Mouse (Mus musculus): Measurements from ENCODE around the gene Erc1. TPM values are rescaled to one million over a fixed set of nuclear protein-coding genes. Genes with fewer than 3 reads are reported as not detected.

Gene Erc1
- polyA plus RNA-seq, 1 experiment: 3.0 TPM

- Histone ChIP-seq H3K4me1 (ENCODE audit: control insufficient read depth, insufficient read depth, insufficient read length) (no peaks in the 10 kb centered on the region), H3K27ac (ENCODE audit: insufficient read depth, low read length) (no peak overlapping the region), H3K36me3 (ENCODE audit: control insufficient read depth, insufficient read depth, low read length) (no peaks in the 10 kb centered on the region), H3K27me3 (ENCODE audit: control insufficient read depth, insufficient read depth, low read length) (no peaks in the 10 kb centered on the region), H3K4me3 (ENCODE audit: extremely low read depth, insufficient read depth, insufficient read length) (no peak overlapping the region)
- TF ChIP-seq CTCF (IDR thresholded peaks at IDR 0.05; ENCODE audit: extremely low read depth, insufficient read depth, insufficient read length, insufficient replicate concordance) (no peak), POLR2A (IDR thresholded peaks at IDR 0.05; ENCODE audit: low read depth, low read length) (no peak)
- WGBS: 34% methylated on average over 3 of the region's 3 CpGs
- no peak for DNase-seq (ENCODE audit: low read depth in 1 of 2, low spot score in 2 of 2)
These were observed 217.3 kb downstream of the Erc1 start for GRCm38 (mm10) chr6:119630622-119631021.

- no peaks in the 10 kb centered on the region for H3K4me1 ChIP-seq (ENCODE audit: control insufficient read depth, insufficient read depth, insufficient read length)
- no peak for DNase-seq (ENCODE audit: low read depth in 1 of 2, low spot score in 2 of 2)
- no peaks in the 10 kb centered on the region for H3K27me3 ChIP-seq (ENCODE audit: control insufficient read depth, insufficient read depth, low read length)
- H3K4me3 ChIP-seq (ENCODE audit: extremely low read depth, insufficient read depth, insufficient read length): no peak overlapping the region
- TF ChIP-seq POLR2A (IDR thresholded peaks at IDR 0.05; ENCODE audit: low read depth, low read length) (no peak), CTCF (IDR thresholded peaks at IDR 0.05; ENCODE audit: extremely low read depth, insufficient read depth, insufficient read length, insufficient replicate concordance) (no peak)
- H3K36me3 ChIP-seq (ENCODE audit: control insufficient read depth, insufficient read depth, low read length): no peaks in the 10 kb centered on the region
- no peak overlapping the region for H3K27ac ChIP-seq (ENCODE audit: insufficient read depth, low read length)
- WGBS: 91% methylated on average over 2 of the region's 2 CpGs
These were observed 246.6 kb downstream of the Erc1 start for GRCm38 (mm10) chr6:119601379-119601778.

- DNase-seq (ENCODE audit: low read depth in 1 of 2, low spot score in 2 of 2): no peak
- no peak for TF ChIP-seq CTCF (IDR thresholded peaks at IDR 0.05; ENCODE audit: extremely low read depth, insufficient read depth, insufficient read length, insufficient replicate concordance)
- no peak for TF ChIP-seq POLR2A (IDR thresholded peaks at IDR 0.05; ENCODE audit: low read depth, low read length)
- WGBS: 90% methylated on average over 4 of the region's 4 CpGs
These were observed 252.5 kb downstream of the Erc1 start for GRCm38 (mm10) chr6:119595440-119595839.

GRCm38 (mm10) chr6:119590872-119591271 is 257.1 kb downstream of the Erc1 start:
- WGBS: 90% methylated on average over 2 of the region's 2 CpGs
- no peak for DNase-seq (ENCODE audit: low read depth in 1 of 2, low spot score in 2 of 2)
- no peak overlapping the region for H3K27ac ChIP-seq (ENCODE audit: insufficient read depth, low read length)
- H3K4me3 ChIP-seq (ENCODE audit: extremely low read depth, insufficient read depth, insufficient read length): no peak overlapping the region
- H3K36me3 ChIP-seq (ENCODE audit: control insufficient read depth, insufficient read depth, low read length): no peaks in the 10 kb centered on the region
- no peaks in the 10 kb centered on the region for H3K27me3 ChIP-seq (ENCODE audit: control insufficient read depth, insufficient read depth, low read length)
- no peaks in the 10 kb centered on the region for H3K4me1 ChIP-seq (ENCODE audit: control insufficient read depth, insufficient read depth, insufficient read length)
- TF ChIP-seq POLR2A (IDR thresholded peaks at IDR 0.05; ENCODE audit: low read depth, low read length): no peak
- no peak for TF ChIP-seq CTCF (IDR thresholded peaks at IDR 0.05; ENCODE audit: extremely low read depth, insufficient read depth, insufficient read length, insufficient replicate concordance)

More at GRCm38 (mm10) chr6:119595440-119595839, 252.5 kb downstream of the Erc1 start:
- Histone ChIP-seq H3K4me3 (ENCODE audit: extremely low read depth, insufficient read depth, insufficient read length) (no peak overlapping the region), H3K36me3 (ENCODE audit: control insufficient read depth, insufficient read depth, low read length) (no peaks in the 10 kb centered on the region), H3K27ac (ENCODE audit: insufficient read depth, low read length) (no peak overlapping the region), H3K4me1 (ENCODE audit: control insufficient read depth, insufficient read depth, insufficient read length) (no peaks in the 10 kb centered on the region), H3K27me3 (ENCODE audit: control insufficient read depth, insufficient read depth, low read length) (no peaks in the 10 kb centered on the region)

- TF ChIP-seq CTCF (IDR thresholded peaks at IDR 0.05; ENCODE audit: extremely low read depth, insufficient read depth, insufficient read length, insufficient replicate concordance) (no peak), POLR2A (IDR thresholded peaks at IDR 0.05; ENCODE audit: low read depth, low read length) (no peak)
- DNase-seq (ENCODE audit: low read depth in 1 of 2, low spot score in 2 of 2): no peak
- Histone ChIP-seq H3K27me3 (ENCODE audit: control insufficient read depth, insufficient read depth, low read length) (no peaks in the 10 kb centered on the region), H3K27ac (ENCODE audit: insufficient read depth, low read length) (no peak overlapping the region), H3K36me3 (ENCODE audit: control insufficient read depth, insufficient read depth, low read length) (no peaks in the 10 kb centered on the region), H3K4me3 (ENCODE audit: extremely low read depth, insufficient read depth, insufficient read length) (no peak overlapping the region), H3K4me1 (ENCODE audit: control insufficient read depth, insufficient read depth, insufficient read length) (no peaks in the 10 kb centered on the region)
- 94% methylated on average over 2 of the region's 2 CpGs for WGBS
These were observed 260.1 kb downstream of the Erc1 start for GRCm38 (mm10) chr6:119587897-119588296.

- DNase-seq (ENCODE audit: low read depth in 1 of 2, low spot score in 2 of 2): no peak
- Histone ChIP-seq H3K27ac (ENCODE audit: insufficient read depth, low read length) (no peak overlapping the region), H3K27me3 (ENCODE audit: control insufficient read depth, insufficient read depth, low read length) (no peaks in the 10 kb centered on the region), H3K4me3 (ENCODE audit: extremely low read depth, insufficient read depth, insufficient read length) (no peak overlapping the region), H3K4me1 (ENCODE audit: control insufficient read depth, insufficient read depth, insufficient read length) (no peaks in the 10 kb centered on the region), H3K36me3 (ENCODE audit: control insufficient read depth, insufficient read depth, low read length) (no peaks in the 10 kb centered on the region)
- no peak for TF ChIP-seq CTCF (IDR thresholded peaks at IDR 0.05; ENCODE audit: extremely low read depth, insufficient read depth, insufficient read length, insufficient replicate concordance)
- TF ChIP-seq POLR2A (IDR thresholded peaks at IDR 0.05; ENCODE audit: low read depth, low read length): no peak
These were observed 260.5 kb downstream of the Erc1 start for GRCm38 (mm10) chr6:119587454-119587853.

- Histone ChIP-seq H3K27me3 (ENCODE audit: control insufficient read depth, insufficient read depth, low read length) (no peaks in the 10 kb centered on the region), H3K4me3 (ENCODE audit: extremely low read depth, insufficient read depth, insufficient read length) (no peak overlapping the region), H3K27ac (ENCODE audit: insufficient read depth, low read length) (no peak overlapping the region), H3K36me3 (ENCODE audit: control insufficient read depth, insufficient read depth, low read length) (no peaks in the 10 kb centered on the region), H3K4me1 (ENCODE audit: control insufficient read depth, insufficient read depth, insufficient read length) (no peaks in the 10 kb centered on the region)
- TF ChIP-seq POLR2A (IDR thresholded peaks at IDR 0.05; ENCODE audit: low read depth, low read length) (no peak), CTCF (IDR thresholded peaks at IDR 0.05; ENCODE audit: extremely low read depth, insufficient read depth, insufficient read length, insufficient replicate concordance) (no peak)
- WGBS: 96% methylated on average over 5 of the region's 5 CpGs
- no peak for DNase-seq (ENCODE audit: low read depth in 1 of 2, low spot score in 2 of 2)
These were observed 262.2 kb downstream of the Erc1 start for GRCm38 (mm10) chr6:119585652-119586375.

Measured in spleen, adult 2 months (tissue).